Mouse (Mus musculus) stomach, embryonic 15.5 days (tissue): Measurements from ENCODE around the gene Npat. TPM values are rescaled to one million over a fixed set of nuclear protein-coding genes. Genes with fewer than 3 reads are reported as not detected.

ENCODE experiments used
- ATAC-seq: fragments of 200-750 bp; cut with Nextera tagmentation; 2 replicates; pipeline ENCODE4 v1.8.0; 2017; ENCODE audit warnings: low read depth, moderate number of reproducible peaks, moderate TSS enrichment; ENCODE audit not compliant: insufficient read depth, low FRiP score
- H3K27ac ChIP-seq: fragments of 300-500 bp; sonication (generic); 2 replicates; pipeline ENCODE4 v1.5.1; 2015; ENCODE audit warnings: mild to moderate bottlenecking, inconsistent platforms
- H3K27me3 ChIP-seq: fragments of 300-500 bp; sonication (generic); replicated peaks from 2 replicates; pipeline ENCODE4 v1.6.1; 2015; ENCODE audit warnings: inconsistent platforms
- H3K36me3 ChIP-seq: fragments of 300-500 bp; sonication (generic); 2 replicates; pipeline ENCODE4 v1.6.1; 2015; ENCODE audit warnings: inconsistent platforms
- H3K4me1 ChIP-seq: fragments of 300-500 bp; sonication (generic); 2 replicates; pipeline ENCODE4 v1.6.1; 2015; ENCODE audit warnings: inconsistent platforms
- H3K4me2 ChIP-seq: fragments of 300-500 bp; sonication (generic); 2 replicates; pipeline ENCODE4 v1.6.1; 2015; ENCODE audit warnings: mild to moderate bottlenecking, inconsistent platforms
- H3K4me3 ChIP-seq: fragments of 300-500 bp; sonication (generic); replicated peaks from 2 replicates; pipeline ENCODE4 v1.5.1; 2015; ENCODE audit warnings: inconsistent platforms
- H3K9ac ChIP-seq: fragments of 300-500 bp; sonication (generic); 2 replicates; pipeline ENCODE4 v1.6.1; 2015; ENCODE audit warnings: inconsistent platforms
- H3K9me3 ChIP-seq: fragments of 300-500 bp; sonication (generic); 2 replicates; pipeline ENCODE4 v1.6.1; 2016; ENCODE audit warnings: inconsistent platforms
- WGBS: fragments of 180-500 bp; shearing (Covaris S2); methylation state at CpG from one replicate; pipeline ENCODE4 v1.1.7; 2015; 5-methylcytosine and 5-hydroxymethylcytosine counted together
- polyA plus RNA-seq: library from polyadenylated mRNA; unstranded; fragments of >200 nt; fragmentation: Nextera tagmentation; extraction: Ambion mirVana; gene quantifications from 2 replicates; pipeline ENCODE4 v1.2.1, GENCODE M21; 2015

Gene Npat
- polyA plus RNA-seq: 14.6 and 15.6 TPM in 2 replicates

DNA sequence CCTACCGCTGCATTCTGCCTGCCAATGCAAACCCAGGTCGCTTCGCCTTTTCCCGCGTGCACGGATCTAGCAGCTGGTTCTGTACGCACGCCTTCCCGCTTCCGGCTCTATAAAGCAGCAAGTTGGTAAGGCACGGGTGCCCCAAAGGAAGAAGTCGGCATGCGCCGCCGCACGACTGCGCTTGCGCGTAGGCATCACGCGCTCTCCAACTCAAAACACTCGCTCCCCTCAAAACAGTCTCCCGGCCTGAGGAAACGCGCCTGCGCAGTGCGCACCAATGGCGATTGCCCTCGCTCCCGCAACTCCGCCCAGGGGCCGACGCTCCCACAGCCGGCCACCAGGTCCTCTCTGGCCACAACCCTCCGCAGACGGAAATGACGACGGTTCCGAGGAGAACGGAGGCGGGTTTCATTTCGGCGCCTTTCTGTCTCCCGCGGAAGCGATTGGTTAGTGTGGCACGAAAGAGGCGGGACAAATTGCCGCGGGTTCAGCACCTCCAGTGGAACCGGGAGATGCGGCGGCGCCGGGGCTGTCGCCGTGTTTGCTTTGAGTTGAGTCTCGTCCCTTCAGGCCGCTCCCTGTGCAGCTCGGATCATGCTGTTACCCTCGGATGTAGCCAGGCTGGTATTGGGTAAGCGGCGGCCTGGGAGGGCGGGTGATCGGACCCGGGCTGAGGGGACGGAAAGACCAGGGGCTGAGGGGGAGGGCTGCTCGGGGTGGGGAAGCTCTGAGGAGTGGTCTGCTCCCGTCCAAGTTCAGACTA lies at the start of gene Npat, which contains the start of gene Atm:
Gene Npat (plus strand): TSS at position 490 of the 763 bp plus-strand sequence.
Gene Atm (minus strand): TSS at position 183 of the 763 bp plus-strand sequence.
- H3K9ac ChIP-seq: peak within 1 kb of the TSS; percentile 80
- no peaks in the 10 kb centered on the region for H3K9me3 ChIP-seq
- no peaks in the 10 kb centered on the region for H3K27me3 ChIP-seq
- ATAC-seq: peak; percentile 99
- H3K27ac ChIP-seq: peak within 1 kb of the TSS; percentile 96
- H3K4me1 ChIP-seq: peaks cover 5% of the 10 kb centered on the region
- peak within 1 kb of the TSS; percentile 75 for H3K4me3 ChIP-seq
- peak within 1 kb of the TSS; percentile 74 for H3K4me2 ChIP-seq
- under 1% methylated on average over 63 of the region's 69 CpGs for WGBS
- H3K36me3 ChIP-seq: no peaks in the 10 kb centered on the region

DNA sequence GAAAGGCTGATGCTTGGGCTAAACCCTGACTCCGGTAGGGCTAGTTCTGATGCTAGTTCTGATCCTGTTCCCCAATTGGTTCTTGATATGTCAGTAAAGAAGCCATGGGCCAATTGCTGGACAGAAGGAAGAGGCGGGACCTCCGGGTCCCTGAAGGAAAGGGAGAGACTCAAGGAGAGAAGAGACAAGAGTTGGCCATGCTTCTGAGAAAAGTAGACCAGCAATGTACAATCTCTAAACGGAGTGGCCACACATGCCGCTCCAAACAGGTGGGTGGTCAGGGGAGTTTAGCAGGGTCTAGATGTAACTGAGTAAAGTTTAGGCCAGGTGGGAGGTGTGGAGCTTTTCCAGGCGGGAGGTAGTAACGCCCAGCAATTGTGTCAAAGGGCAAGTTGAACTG lies 28.8 kb upstream of the Npat start:
- Histone ChIP-seq H3K4me2 (no peak overlapping the region), H3K36me3 (no peaks in the 10 kb centered on the region), H3K4me1 (no peaks in the 10 kb centered on the region), H3K4me3 (no peak overlapping the region), H3K27ac (no peak overlapping the region), H3K9ac (no peak overlapping the region), H3K9me3 (no peaks in the 10 kb centered on the region), H3K27me3 (no peaks in the 10 kb centered on the region)
- WGBS: 86% methylated on average over 7 of the region's 7 CpGs
- ATAC-seq: no peak

- Histone ChIP-seq H3K4me1 (no peaks in the 10 kb centered on the region), H3K9ac (no peak overlapping the region), H3K4me3 (no peak overlapping the region), H3K27ac (no peak overlapping the region), H3K27me3 (no peaks in the 10 kb centered on the region), H3K4me2 (no peak overlapping the region), H3K9me3 (no peaks in the 10 kb centered on the region), H3K36me3 (no peaks in the 10 kb centered on the region)
- no peak for ATAC-seq
These were observed 22.8 kb upstream of the Npat start for GRCm38 (mm10) chr9:53514091-53514490.

GRCm38 (mm10) chr9:53517373-53518009 lies 19.4 kb upstream of the Npat start:
- H3K36me3 ChIP-seq: no peaks in the 10 kb centered on the region; the same call in 1 of the 2 replicates
- no peak overlapping the region for H3K4me2 ChIP-seq
- no peaks in the 10 kb centered on the region for H3K9me3 ChIP-seq
- 67% methylated on average over 9 of the region's 9 CpGs for WGBS
- no peaks in the 10 kb centered on the region for H3K4me1 ChIP-seq
- ATAC-seq: no peak
- H3K9ac ChIP-seq: no peak overlapping the region
- H3K27me3 ChIP-seq: no peaks in the 10 kb centered on the region
- no peak overlapping the region for H3K27ac ChIP-seq
- no peak overlapping the region for H3K4me3 ChIP-seq

GRCm38 (mm10) chr9:53535416-53536320 lies 1.2 kb upstream of the Npat start:
- Histone ChIP-seq H3K9ac (peak overlapping the region; percentile 54; the same call in 1 of the 2 replicates), H3K27ac (peak overlapping the region; percentile 88), H3K27me3 (no peaks in the 10 kb centered on the region), H3K4me3 (peak overlapping the region; percentile 75), H3K36me3 (no peaks in the 10 kb centered on the region), H3K4me2 (peak overlapping the region; percentile 74), H3K4me1 (peaks cover 5% of the 10 kb centered on the region), H3K9me3 (no peaks in the 10 kb centered on the region)
- no peak for ATAC-seq
- WGBS: 10% methylated on average over 17 of the region's 17 CpGs

- ATAC-seq: 0 out of 2 replicates have a peak, but pooled peaks have one; percentile 2
- Histone ChIP-seq H3K9ac (peak overlapping the region; percentile 80), H3K27ac (peak overlapping the region; percentile 96), H3K4me1 (peaks cover 5% of the 10 kb centered on the region), H3K36me3 (no peaks in the 10 kb centered on the region), H3K4me2 (peak overlapping the region; percentile 70), H3K27me3 (no peaks in the 10 kb centered on the region), H3K9me3 (no peaks in the 10 kb centered on the region), H3K4me3 (peak overlapping the region; percentile 75)
- under 1% methylated on average over 32 of the region's 34 CpGs for WGBS
These were observed 604 bp downstream of the Npat start for GRCm38 (mm10) chr9:53537336-53537965.

GRCm38 (mm10) chr9:53570662-53571061 lies 33.8 kb downstream of the Npat start:
- H3K27me3 ChIP-seq: no peaks in the 10 kb centered on the region
- no peak overlapping the region for H3K27ac ChIP-seq
- H3K4me2 ChIP-seq: no peak overlapping the region
- no peaks in the 10 kb centered on the region for H3K9me3 ChIP-seq
- WGBS: 86% methylated on average over 6 of the region's 6 CpGs
- peaks cover 26% of the 10 kb centered on the region for H3K36me3 ChIP-seq
- no peaks in the 10 kb centered on the region for H3K4me1 ChIP-seq
- no peak for ATAC-seq
- H3K9ac ChIP-seq: no peak overlapping the region
- no peak overlapping the region for H3K4me3 ChIP-seq

DNA sequence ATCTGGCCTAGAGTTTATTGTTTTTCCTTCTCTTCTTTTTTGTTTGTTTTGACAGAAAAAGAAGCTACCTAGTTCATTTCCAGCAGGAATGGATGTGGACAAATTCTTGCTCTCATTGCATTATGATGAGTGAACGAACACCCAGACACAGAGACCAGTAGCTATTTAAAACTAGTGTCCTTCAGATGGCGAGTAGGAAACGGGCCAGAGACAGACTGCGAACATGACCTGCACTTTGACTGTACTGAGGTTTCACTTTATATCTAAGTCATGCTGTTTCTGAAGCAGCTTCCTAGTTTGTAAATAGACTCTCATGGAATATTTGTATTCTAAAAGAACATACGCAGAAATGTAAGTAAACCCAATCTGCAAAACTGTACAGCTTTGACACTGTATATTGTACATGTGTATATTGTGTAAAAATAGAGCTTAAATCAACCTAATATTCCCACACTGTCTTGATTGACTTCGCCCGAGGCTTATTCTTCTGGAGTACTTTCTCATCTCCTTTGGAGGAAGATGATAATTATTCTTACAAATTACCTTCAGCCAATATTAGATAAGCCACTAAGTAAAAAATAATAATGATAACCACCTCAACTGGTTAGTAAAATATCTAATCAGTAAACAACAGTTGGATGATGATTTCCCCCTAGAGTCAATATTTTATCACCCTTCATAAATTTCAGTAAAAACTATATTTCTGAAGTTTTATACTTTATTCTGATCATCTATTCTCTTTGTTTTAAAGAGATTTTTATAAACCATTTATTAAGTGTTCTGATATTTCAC lies 35.9 kb downstream of the Npat start:
- ATAC-seq: no peak
- Histone ChIP-seq H3K4me3 (no peak overlapping the region), H3K27me3 (no peaks in the 10 kb centered on the region), H3K36me3 (peaks cover 26% of the 10 kb centered on the region), H3K27ac (no peak overlapping the region), H3K9me3 (no peaks in the 10 kb centered on the region), H3K9ac (no peak overlapping the region), H3K4me2 (no peak overlapping the region), H3K4me1 (no peaks in the 10 kb centered on the region)
- 90% methylated on average over 7 of the region's 7 CpGs for WGBS

DNA sequence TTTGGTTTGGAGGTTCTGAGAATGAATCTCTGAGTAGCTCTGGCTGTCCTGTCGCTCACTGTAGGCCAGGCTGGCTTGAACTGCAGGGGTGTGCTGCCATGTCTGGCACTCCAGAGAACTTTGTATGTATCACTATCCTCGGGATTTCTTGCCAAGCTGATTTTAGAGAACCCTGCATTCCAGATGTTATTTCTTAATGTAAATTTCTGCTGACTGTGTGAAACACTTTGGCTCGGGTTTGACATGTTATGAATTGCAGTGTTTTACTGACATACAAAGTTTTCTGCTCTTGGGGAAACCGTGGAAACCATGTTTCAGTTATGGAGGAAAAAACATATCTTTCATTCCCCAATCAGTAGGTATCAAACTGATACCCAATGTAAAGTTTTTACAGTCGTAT lies 38.9 kb downstream of the Npat start:
- no peak overlapping the region for H3K27ac ChIP-seq
- no peak overlapping the region for H3K4me2 ChIP-seq
- ATAC-seq: no peak
- 62% methylated on average over 5 of the region's 5 CpGs for WGBS
- H3K36me3 ChIP-seq: peaks cover 17% of the 10 kb centered on the region
- H3K4me1 ChIP-seq: no peaks in the 10 kb centered on the region
- H3K9ac ChIP-seq: no peak overlapping the region
- no peak overlapping the region for H3K4me3 ChIP-seq
- no peaks in the 10 kb centered on the region for H3K27me3 ChIP-seq
- H3K9me3 ChIP-seq: no peaks in the 10 kb centered on the region

DNA sequence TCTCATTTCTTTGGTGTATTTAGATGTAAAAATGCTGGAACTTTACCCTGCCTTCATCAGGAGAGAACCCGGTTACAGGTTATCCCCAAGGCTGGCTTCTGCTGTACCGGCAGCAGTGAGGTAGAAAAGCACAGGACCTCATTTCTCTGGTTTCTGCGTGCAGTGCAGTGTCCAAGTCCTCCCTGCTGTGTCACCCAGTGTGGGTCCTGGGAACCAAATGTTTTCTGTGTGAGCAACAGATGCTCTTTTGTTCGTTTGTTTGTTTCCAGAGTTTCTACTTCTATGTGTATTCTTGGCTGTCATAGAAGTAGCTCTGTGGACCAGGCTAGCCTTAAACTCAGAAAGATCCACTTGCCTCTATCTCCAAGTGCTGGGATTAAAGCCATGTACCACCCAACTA lies 45.0 kb downstream of the Npat start:
- no peak for ATAC-seq
- Histone ChIP-seq H3K36me3 (peaks cover 34% of the 10 kb centered on the region), H3K9ac (no peak overlapping the region), H3K27ac (no peak overlapping the region), H3K27me3 (no peaks in the 10 kb centered on the region), H3K4me1 (no peaks in the 10 kb centered on the region), H3K4me3 (no peak overlapping the region), H3K4me2 (no peak overlapping the region), H3K9me3 (no peaks in the 10 kb centered on the region)
- WGBS: 89% methylated on average over 4 of the region's 4 CpGs

- Histone ChIP-seq H3K27me3 (no peaks in the 10 kb centered on the region), H3K9ac (no peak overlapping the region), H3K4me1 (no peaks in the 10 kb centered on the region), H3K9me3 (no peaks in the 10 kb centered on the region), H3K36me3 (peaks cover 12% of the 10 kb centered on the region), H3K4me3 (no peak overlapping the region), H3K27ac (no peak overlapping the region), H3K4me2 (no peak overlapping the region)
- ATAC-seq: no peak
- WGBS: 12% methylated on average over 3 of the region's 3 CpGs
These were observed 57.9 kb downstream of the Npat start for GRCm38 (mm10) chr9:53594764-53595163.
